Mouse (Mus musculus) G1E (cell line): ENCODE data around the gene Dlg5. TPM values are rescaled to one million over a fixed set of nuclear protein-coding genes. Genes with fewer than 3 reads are reported as not detected.

Experiments used
- ATAC-seq: 2 replicates; pipeline ENCODE4 v1.8.0; 2016; ENCODE audit warnings: mild to moderate bottlenecking; ENCODE audit not compliant: insufficient number of reproducible peaks, poor library complexity, low FRiP score, severe bottlenecking; ENCODE audit errors: extremely low read depth
- DNase-seq: peaks from one replicate; pipeline ENCODE4 v3.0.0; 2012; ENCODE audit warnings: low spot score
- H3K27me3 ChIP-seq: 2 replicates; pipeline ENCODE4 v1.6.1; 2012; ENCODE audit warnings: mild to moderate bottlenecking, low read length, inconsistent platforms; ENCODE audit not compliant: insufficient read depth
- H3K36me3 ChIP-seq: replicated peaks from 2 replicates; pipeline ENCODE3; 2012; ENCODE audit warnings: mild to moderate bottlenecking, inconsistent platforms
- H3K4me1 ChIP-seq: 2 replicates; pipeline ENCODE4 v1.6.1; 2012; ENCODE audit warnings: low read depth, low read length, inconsistent platforms, mixed read lengths; ENCODE audit not compliant: insufficient read depth
- H3K4me3 ChIP-seq: 2 replicates; pipeline ENCODE4 v1.5.1; 2012; ENCODE audit warnings: low read depth, mild to moderate bottlenecking, inconsistent platforms, low read length, moderate library complexity, mixed read lengths
- H3K9me3 ChIP-seq: replicated peaks from 2 replicates; pipeline ENCODE4 v1.6.1; 2012; ENCODE audit warnings: inconsistent platforms
- CTCF ChIP-seq: IDR thresholded peaks from 2 replicates; pipeline ENCODE4 v1.5.1; 2012; ENCODE audit warnings: low read depth, low read length, inconsistent platforms, mixed read lengths
- GATA1 ChIP-seq: IDR thresholded peaks from 2 replicates; pipeline ENCODE4 v1.6.1; 2012; ENCODE audit warnings: borderline replicate concordance, low read length, inconsistent platforms, mixed read lengths
- GATA2 ChIP-seq: IDR thresholded peaks from 2 replicates; pipeline ENCODE4 v1.6.1; 2012; ENCODE audit warnings: low read depth, low read length, inconsistent platforms, borderline replicate concordance
- POLR2AphosphoS5 ChIP-seq: IDR thresholded peaks from 2 replicates; pipeline ENCODE4 v1.6.1; 2012; ENCODE audit warnings: low read depth, low read length, inconsistent platforms; ENCODE audit not compliant: insufficient replicate concordance
- TAL1 ChIP-seq: conservative IDR thresholded peaks from 2 replicates; pipeline ENCODE4 v1.6.1; 2012; ENCODE audit warnings: low read depth, low read length, inconsistent platforms, mixed read lengths
- polyA plus RNA-seq: library from polyadenylated mRNA; stranded (reverse); fragments of >175 nt; gene quantifications from 2 replicates; pipeline ENCODE4 v1.2.3, GENCODE M21; 2012
- total RNA-seq, 2 experiments: library from RNA; stranded (forward) in 1 of 2; stranded (reverse) in 1 of 2; fragments of 200-1000 nt in 1 of 2; fragments of >200 nt in 1 of 2; fragmentation: Nextera tagmentation in 1 of 2; gene quantifications; 2 replicates each; pipeline ENCODE4 v1.2.3; 2014 to 2017

Dlg5 gene
- total and polyA plus RNA-seq, 3 experiments: 2.4 to 22.7 (median 13.6) TPM

DNA sequence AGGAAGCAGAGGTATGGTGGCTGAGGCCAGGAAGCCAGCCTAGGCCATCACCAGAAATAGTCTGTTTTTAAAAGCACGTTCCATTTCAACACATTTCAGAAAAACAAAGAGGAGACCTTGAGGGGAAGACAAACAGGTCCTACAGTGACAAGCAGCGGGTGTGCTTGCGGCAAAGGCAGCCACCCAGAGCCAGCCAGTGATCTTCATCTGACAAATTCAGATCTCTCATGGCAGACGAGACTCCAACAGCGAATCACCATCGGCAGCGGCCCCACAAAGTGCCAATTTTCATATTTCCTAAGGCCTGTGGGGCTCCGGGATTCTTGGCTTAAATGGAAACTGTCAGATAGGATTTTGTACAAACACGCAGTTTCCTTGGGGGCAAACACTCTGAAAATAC, 31.3 kb downstream of the Dlg5 start:
- DNase-seq (no peak), ATAC-seq (no peak)
- H3K4me3 ChIP-seq: no peak overlapping the region
- H3K4me1 ChIP-seq: peaks cover 73% of the 10 kb centered on the region
- TF ChIP-seq GATA2: no peak
- no peak for TF ChIP-seq POLR2AphosphoS5
- TF ChIP-seq CTCF: no peak
- no peak for TF ChIP-seq TAL1
- no peak for TF ChIP-seq GATA1
- peaks cover 2% of the 10 kb centered on the region; the same call in 1 of the 2 replicates for H3K27me3 ChIP-seq
- no peaks in the 10 kb centered on the region for H3K9me3 ChIP-seq
- H3K36me3 ChIP-seq: no peaks in the 10 kb centered on the region

DNA sequence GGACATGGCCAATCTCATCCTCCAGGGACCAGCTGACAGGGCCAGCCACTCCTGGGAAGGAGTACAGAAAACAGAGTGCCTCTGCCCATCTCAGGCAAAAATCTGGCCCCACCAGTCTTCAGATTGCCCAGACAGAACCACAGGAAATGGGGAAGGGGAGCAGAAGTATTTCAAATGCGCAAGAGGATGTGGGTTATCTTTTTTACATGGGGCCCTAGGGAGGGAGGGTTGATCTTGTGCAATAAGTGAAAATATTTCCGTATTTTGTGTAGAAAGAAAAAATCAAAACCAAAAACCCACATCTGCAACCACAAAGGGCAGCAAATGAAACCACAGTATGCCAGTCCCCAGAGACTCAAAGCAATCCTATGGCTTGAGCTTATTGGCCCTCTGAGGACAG, 32.4 kb downstream of the Dlg5 start:
- TF ChIP-seq POLR2AphosphoS5 (no peak), CTCF (no peak), TAL1 (no peak), GATA2 (no peak), GATA1 (no peak)
- Histone ChIP-seq H3K4me3 (no peak overlapping the region), H3K9me3 (no peaks in the 10 kb centered on the region), H3K36me3 (no peaks in the 10 kb centered on the region), H3K4me1 (peaks cover 69% of the 10 kb centered on the region), H3K27me3 (peaks cover 2% of the 10 kb centered on the region; the same call in 1 of the 2 replicates)
- ATAC-seq (no peak), DNase-seq (no peak)

DNA sequence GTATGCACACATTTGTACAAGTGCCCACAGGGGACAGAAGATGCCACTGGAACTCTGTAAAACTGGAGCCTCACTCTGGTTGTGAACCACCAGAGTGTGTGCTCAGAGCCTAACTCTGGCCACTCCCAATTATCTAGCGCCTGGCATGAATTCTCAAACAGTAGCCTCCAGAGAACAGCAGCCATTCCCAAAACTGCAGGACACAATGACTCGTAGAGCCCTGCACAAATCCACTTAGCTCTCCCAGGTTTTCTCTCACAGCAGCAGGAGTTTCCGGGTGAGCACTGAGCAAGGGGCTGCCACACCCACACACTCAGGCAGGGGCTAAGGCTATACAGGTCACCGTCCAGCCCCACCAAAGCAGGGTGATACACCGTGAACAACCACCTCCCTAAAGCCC, 32.9 kb downstream of the Dlg5 start:
- Histone ChIP-seq H3K27me3 (peaks cover 2% of the 10 kb centered on the region; the same call in 1 of the 2 replicates), H3K4me1 (peaks cover 69% of the 10 kb centered on the region), H3K36me3 (no peaks in the 10 kb centered on the region), H3K4me3 (no peak overlapping the region), H3K9me3 (no peaks in the 10 kb centered on the region)
- DNase-seq (no peak), ATAC-seq (no peak)
- no peak for TF ChIP-seq POLR2AphosphoS5
- TF ChIP-seq TAL1: no peak
- no peak for TF ChIP-seq GATA2
- no peak for TF ChIP-seq GATA1
- TF ChIP-seq CTCF: no peak

DNA sequence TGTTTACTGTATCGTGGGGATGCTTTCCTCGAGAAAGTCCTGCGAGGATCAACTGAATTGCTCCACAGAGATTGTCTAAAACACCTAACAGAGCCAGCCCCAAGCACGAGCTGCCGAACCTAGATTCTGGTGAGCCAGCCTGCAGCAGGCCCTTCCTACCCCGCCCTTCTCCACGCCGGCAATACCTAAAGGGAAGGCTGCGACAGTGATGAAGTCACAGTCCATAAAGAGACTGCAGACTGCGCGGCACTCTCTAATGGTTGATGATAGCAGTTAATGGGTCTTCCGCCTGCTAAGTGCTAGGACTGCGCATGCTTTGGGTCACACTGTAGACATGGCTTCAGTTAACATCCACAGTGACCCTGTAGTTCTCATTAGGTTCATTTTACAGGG, 38.4 kb downstream of the Dlg5 start:
- 0 out of 2 replicates have a peak, but pooled peaks have one; percentile 17 for ATAC-seq
- Histone ChIP-seq H3K9me3 (no peaks in the 10 kb centered on the region), H3K4me3 (no peak overlapping the region), H3K36me3 (no peaks in the 10 kb centered on the region), H3K4me1 (peaks cover 52% of the 10 kb centered on the region), H3K27me3 (peaks cover 5% of the 10 kb centered on the region; the same call in 1 of the 2 replicates)
- TF ChIP-seq CTCF: no peak
- TF ChIP-seq GATA1: no peak
- TF ChIP-seq GATA2: no peak
- TF ChIP-seq TAL1: no peak
- no peak for TF ChIP-seq POLR2AphosphoS5
- DNase-seq: no peak

DNA sequence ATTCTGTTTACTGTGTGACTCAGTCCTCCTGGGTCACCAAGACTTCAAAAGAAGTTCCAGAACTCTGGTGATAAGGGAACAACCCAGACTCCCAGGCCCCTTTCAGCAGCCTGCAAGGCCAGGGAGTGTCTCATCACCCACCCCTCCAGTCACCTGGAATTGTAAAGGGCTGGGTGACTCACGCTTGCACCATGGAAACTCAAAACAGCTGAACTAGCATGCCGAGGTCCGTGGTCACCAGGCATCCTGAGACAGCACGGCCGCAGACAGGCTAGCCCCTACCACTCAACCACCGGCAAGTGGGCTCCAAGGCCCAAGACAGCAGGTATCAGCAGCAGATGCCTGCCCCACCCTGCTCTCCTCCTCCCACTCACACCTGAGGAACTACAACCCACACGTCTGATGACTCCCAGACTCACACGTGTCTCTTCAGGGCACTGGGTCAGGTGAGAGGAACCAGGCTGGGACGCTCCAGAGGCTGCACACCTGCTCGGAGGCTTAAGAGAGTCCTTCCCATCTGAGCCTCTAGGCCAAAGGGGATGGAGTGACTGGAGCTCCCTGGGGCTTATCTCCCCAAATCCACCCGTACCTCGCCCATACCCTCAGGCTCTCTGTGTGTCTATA, 38.9 kb downstream of the Dlg5 start:
- Histone ChIP-seq H3K27me3 (0 out of 2 replicates have a peak, but pooled peaks cover 3% of the 10 kb centered on the region), H3K9me3 (no peaks in the 10 kb centered on the region), H3K4me3 (peak overlapping the region; percentile 8; the same call in 1 of the 2 replicates), H3K4me1 (peaks cover 53% of the 10 kb centered on the region), H3K36me3 (peaks cover 2% of the 10 kb centered on the region)
- DNase-seq: no peak
- no peak for TF ChIP-seq POLR2AphosphoS5
- TF ChIP-seq CTCF: no peak
- no peak for TF ChIP-seq GATA2
- TF ChIP-seq GATA1: no peak
- no peak for TF ChIP-seq TAL1
- ATAC-seq: no peak

DNA sequence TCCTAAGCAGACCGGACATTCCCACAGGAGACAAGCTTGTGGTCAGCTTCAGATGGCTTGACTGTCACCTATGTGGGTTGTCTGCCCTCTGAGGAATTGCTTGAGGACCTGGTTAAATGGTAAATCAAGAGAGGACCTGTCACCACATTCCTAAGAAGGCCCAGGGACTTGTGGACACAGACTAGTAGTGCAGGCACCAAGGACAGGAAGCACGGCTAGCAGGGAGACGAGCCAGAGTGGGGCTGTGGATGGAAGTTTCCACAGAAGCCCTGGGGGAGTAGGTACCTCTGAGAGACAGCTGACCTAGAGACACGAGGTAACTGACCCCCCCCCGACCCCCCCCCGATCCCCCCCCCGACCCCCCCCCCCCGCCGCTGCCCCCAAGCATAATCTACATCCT, 39.4 kb downstream of the Dlg5 start:
- no peak for ATAC-seq
- Histone ChIP-seq H3K27me3 (0 out of 2 replicates have a peak, but pooled peaks cover 3% of the 10 kb centered on the region), H3K9me3 (no peaks in the 10 kb centered on the region), H3K4me3 (no peak overlapping the region), H3K4me1 (peaks cover 51% of the 10 kb centered on the region), H3K36me3 (peaks cover 2% of the 10 kb centered on the region)
- TF ChIP-seq GATA1 (no peak), CTCF (no peak), GATA2 (no peak), POLR2AphosphoS5 (no peak), TAL1 (no peak)
- DNase-seq: no peak
